Mouse (Mus musculus) E14TG2a.4 (cell line): Measurements from ENCODE around the gene Majin.

Experiments
- CTCF ChIP-seq: conservative IDR thresholded peaks from 2 replicates; pipeline ENCODE4 v1.5.1; 2014; ENCODE audit warnings: low read length
- NANOG ChIP-seq: IDR thresholded peaks from 2 replicates; pipeline ENCODE4 v1.6.1; 2014; ENCODE audit warnings: borderline replicate concordance, low read length, mixed read lengths
- POU5F1 ChIP-seq: IDR thresholded peaks from 2 replicates; pipeline ENCODE4 v1.6.1; 2014; ENCODE audit warnings: low read length, borderline replicate concordance

GRCm38 (mm10) chr19:6227864-6228263 is 43.7 kb downstream of the Majin start:
- TF ChIP-seq CTCF: no peak
- no peak for TF ChIP-seq NANOG
- TF ChIP-seq POU5F1: no peak
